Mouse (Mus musculus) forelimb bud, embryonic 11.5 days (tissue): ENCODE data around the gene Akt3.

Experiments used
- DNase-seq: peaks from one replicate; pipeline ENCODE4 v3.0.0-alpha.2; 2012; ENCODE audit warnings: low read depth, low spot score

The Akt3 gene

GRCm38 (mm10) chr1:177051366-177051963 lies 206.5 kb downstream of the Akt3 start:
- no peak for DNase-seq

GRCm38 (mm10) chr1:177048773-177049172 lies 209.2 kb downstream of the Akt3 start:
- no peak for DNase-seq

DNA sequence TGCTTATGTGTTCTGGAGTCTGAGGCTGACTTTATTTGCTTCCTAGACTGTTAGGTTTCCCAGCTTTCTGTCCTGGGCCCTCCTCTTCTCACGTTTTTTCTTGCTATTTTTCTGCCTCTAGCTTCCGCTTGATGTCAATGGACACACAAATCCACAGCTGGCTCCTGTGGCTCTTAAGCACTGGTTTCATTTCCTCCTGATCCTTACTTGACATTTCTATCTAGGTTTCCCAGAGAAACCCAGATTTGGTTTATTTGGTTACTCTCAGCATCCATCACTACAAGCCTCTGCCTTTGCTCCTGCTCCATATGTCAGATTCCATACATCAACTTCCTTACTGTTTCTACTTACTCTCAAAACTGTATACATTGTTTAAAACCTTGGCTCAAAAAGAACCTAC lies 211.0 kb downstream of the Akt3 start:
- DNase-seq, result no peak

GRCm38 (mm10) chr1:177045885-177046284 lies 212.1 kb downstream of the Akt3 start:
- DNase-seq, result no peak

GRCm38 (mm10) chr1:177040058-177040457 lies 217.9 kb downstream of the Akt3 start:
- DNase-seq, result no peak

GRCm38 (mm10) chr1:177039093-177039674 lies 218.8 kb downstream of the Akt3 start:
- no peak for DNase-seq

DNA sequence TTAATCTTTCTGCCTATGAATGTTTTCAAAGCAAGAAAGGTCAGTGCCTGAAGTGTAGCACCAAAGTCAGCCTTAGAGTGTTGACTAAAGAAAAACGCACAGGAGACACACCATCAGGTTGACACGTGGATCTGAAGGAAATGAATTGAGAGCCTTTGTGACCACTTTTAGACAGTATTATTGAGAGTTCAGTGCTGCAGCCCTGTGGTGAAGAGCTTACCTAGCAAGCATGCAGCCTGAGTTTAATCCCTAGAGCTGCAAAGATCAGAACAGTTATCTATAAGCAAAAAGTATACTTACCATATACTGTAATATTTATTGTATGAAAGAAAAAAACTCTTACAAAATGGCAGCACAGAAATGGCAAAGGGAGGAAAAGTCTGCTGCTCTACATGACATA lies 219.6 kb downstream of the Akt3 start:
- DNase-seq, result no peak

- no peak for DNase-seq
Observed at GRCm38 (mm10) chr1:177035460-177035859, 222.5 kb downstream of the Akt3 start.

- DNase-seq, result no peak
Observed at GRCm38 (mm10) chr1:177032233-177032632, 225.8 kb downstream of the Akt3 start.

DNA sequence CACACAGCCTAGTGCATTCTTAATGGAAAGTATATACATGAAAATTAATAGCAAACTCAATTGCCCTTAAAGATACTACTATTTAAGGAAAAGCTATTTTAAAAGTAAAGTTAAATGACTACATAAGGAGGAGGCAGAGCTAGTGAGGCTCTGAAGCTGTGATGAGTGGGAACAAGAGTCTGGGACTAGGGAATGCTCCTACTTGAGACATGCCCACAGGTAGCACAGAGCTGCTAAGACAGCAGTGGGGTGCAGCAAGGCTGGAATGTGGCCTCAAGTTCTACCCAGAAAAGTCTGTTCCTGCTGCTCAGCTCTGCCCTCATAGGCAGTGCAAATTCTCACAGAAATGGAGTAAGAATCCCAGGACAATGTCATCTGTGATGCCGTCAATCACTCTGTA lies 226.8 kb downstream of the Akt3 start:
- no peak for DNase-seq

- DNase-seq, result no peak
Observed at GRCm38 (mm10) chr1:177030669-177031068, 227.3 kb downstream of the Akt3 start.

- no peak for DNase-seq
Observed at GRCm38 (mm10) chr1:177029032-177029431, 229.0 kb downstream of the Akt3 start.

DNA sequence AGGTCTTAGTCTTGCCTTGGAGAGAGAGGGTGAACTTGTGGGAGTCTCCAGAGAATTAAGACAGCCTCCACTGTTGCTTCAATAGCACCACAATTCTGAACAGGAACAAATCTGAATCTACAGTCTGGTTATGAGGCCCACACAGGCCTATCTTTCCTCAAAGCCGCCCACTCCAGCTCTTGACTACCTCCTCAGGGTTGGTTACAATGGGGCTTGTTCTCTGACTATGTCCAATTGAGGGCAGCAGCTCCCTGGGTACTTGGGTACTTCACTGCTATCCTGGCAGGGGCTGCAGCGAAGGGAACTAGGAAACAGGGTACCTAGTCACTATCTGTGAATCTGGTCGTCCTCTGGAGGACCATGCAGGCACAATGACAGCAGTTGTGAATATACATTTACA lies 230.3 kb downstream of the Akt3 start:
- DNase-seq, result no peak

- DNase-seq, result no peak
Observed at GRCm38 (mm10) chr1:177022751-177023150, 235.3 kb downstream of the Akt3 start.

GRCm38 (mm10) chr1:177019668-177020067 lies 238.3 kb downstream of the Akt3 start:
- DNase-seq, result no peak

GRCm38 (mm10) chr1:177018750-177019149 lies 239.3 kb downstream of the Akt3 start:
- DNase-seq, result no peak

GRCm38 (mm10) chr1:177016729-177017128 lies 241.3 kb downstream of the Akt3 start:
- DNase-seq, result no peak

DNA sequence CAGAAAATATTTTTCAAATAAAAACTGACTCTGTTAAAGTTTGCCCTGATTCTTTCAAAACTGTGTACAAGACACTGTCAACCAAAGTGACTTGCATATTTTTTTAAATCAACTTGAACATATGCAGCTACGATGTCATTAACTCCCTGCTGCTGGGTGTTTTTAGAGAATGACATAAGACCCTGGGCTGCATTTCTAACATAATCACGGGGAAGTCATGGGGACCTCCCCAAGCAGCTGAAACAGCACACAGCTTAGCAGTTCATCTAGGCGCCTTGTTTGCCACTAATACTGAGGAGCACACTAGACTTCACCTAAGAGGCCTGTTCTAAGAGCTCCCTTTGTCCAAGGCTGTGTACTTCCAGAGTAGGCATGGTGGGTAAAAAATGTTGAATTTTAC lies 242.1 kb downstream of the Akt3 start:
- no peak for DNase-seq

GRCm38 (mm10) chr1:177014921-177015439 lies 243.0 kb downstream of the Akt3 start:
- DNase-seq, result no peak

- no peak for DNase-seq
Observed at GRCm38 (mm10) chr1:177014346-177014745, 243.7 kb downstream of the Akt3 start.

GRCm38 (mm10) chr1:177013776-177014175 lies 244.2 kb downstream of the Akt3 start:
- DNase-seq, result no peak

- DNase-seq, result no peak
Observed at GRCm38 (mm10) chr1:177013313-177013712, 244.7 kb downstream of the Akt3 start.

DNA sequence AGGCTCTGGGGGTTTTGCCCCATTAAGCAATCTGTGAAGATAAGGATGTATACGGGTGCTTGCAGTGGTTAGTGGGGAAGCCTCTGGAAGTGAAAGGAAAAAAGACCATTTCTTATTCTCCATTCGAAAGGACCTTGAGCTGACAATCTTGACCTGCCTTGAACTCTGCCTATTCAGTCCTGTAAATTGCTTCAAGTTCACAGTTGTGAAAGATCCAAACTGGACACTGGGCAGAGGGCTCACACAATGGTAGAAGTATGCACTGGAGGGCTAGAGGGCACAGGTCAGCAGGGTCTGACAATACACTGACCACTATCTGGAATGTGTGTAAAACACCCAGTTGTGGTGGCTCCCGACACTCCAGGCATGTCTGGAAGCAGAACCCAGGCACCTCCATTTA lies 245.2 kb downstream of the Akt3 start:
- no peak for DNase-seq

DNA sequence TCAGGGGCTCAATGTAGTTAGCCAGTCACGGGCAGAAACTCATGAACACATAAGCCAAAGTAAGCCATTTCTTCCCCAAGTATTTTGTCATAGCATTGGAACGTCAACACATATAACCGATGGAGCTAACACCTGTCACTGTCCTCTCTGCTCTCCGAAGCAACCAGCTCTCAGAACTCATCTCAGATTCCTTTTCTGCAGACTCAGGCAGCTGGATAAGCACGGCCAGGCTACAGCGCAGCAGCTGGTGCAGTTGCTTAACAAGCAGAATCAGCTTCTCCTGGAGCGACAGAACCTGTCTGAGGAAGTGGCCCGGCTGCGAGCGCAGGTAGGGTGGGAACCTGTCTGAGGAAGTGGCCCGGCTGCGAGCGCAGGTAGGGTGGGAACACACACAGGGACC lies 246.3 kb downstream of the Akt3 start:
- no peak for DNase-seq
